Mouse (Mus musculus) hindbrain, embryonic 14.5 days (tissue): ENCODE measurements at regions not wholly inside any gene's neighbourhood (a gene's known extent, or its start where the extent isn't known, plus 50 kb on each side); places are given as distances from the start of the nearest gene placed in this dataset.
A peak's percentile ranks its signal among the peaks of the same experiment; 100 is the strongest.
"Not testable (repeated sequence)": the region's sequence is repeated elsewhere in the genome, so short reads cannot be mapped to it uniquely, and the experiment has no call there.

Source experiments
- ATAC-seq: fragments of 200-750 bp; cut with Nextera tagmentation; 2 replicates; pipeline ENCODE4 v1.8.0; 2017; ENCODE audit warnings: moderate number of reproducible peaks, mild to moderate bottlenecking, moderate TSS enrichment, moderate library complexity; ENCODE audit not compliant: low FRiP score
- DNase-seq: peaks from one replicate; pipeline ENCODE4 v3.0.0-alpha.2; 2015; ENCODE audit warnings: low spot score
- H3K27ac ChIP-seq: fragments of 300-500 bp; sonication (generic); 2 replicates; pipeline ENCODE4 v1.5.1; 2014; ENCODE audit warnings: mild to moderate bottlenecking, moderate library complexity
- H3K27me3 ChIP-seq: fragments of 300-500 bp; sonication (generic); 2 replicates; pipeline ENCODE4 v1.6.1; 2014; ENCODE audit warnings: mild to moderate bottlenecking, low read length, mixed read lengths; ENCODE audit not compliant: control insufficient read depth, insufficient read depth
- H3K36me3 ChIP-seq: fragments of 300-500 bp; sonication (generic); replicated peaks from 2 replicates; pipeline ENCODE4 v1.6.1; 2014; ENCODE audit not compliant: control insufficient read depth, insufficient read depth
- H3K4me1 ChIP-seq: fragments of 300-500 bp; sonication (generic); replicated peaks from 2 replicates; pipeline ENCODE4 v1.6.1; 2014; ENCODE audit warnings: antibody characterized with exemption, low read length, mixed read lengths; ENCODE audit not compliant: control insufficient read depth, insufficient read depth
- H3K4me2 ChIP-seq: fragments of 300-500 bp; sonication (generic); replicated peaks from 2 replicates; pipeline ENCODE4 v1.6.1; 2014; ENCODE audit warnings: mild to moderate bottlenecking, moderate library complexity
- H3K4me3 ChIP-seq: fragments of 300-500 bp; sonication (generic); replicated peaks from 2 replicates; pipeline ENCODE4 v1.5.1; 2014; ENCODE audit warnings: mild to moderate bottlenecking, low read length
- H3K9ac ChIP-seq: fragments of 300-500 bp; sonication (generic); 2 replicates; pipeline ENCODE4 v1.6.1; 2014
- H3K9me3 ChIP-seq: fragments of 300-500 bp; sonication (generic); 2 replicates; pipeline ENCODE4 v1.6.1; 2016; ENCODE audit warnings: low read length; ENCODE audit not compliant: control insufficient read depth
- WGBS: fragments of 180-500 bp; shearing (Covaris S2); extraction: QIAGEN DNeasy Blood & Tissue Kit; methylation state at CpG from one replicate; pipeline ENCODE4 v1.1.7; 2014; 5-methylcytosine and 5-hydroxymethylcytosine counted together

GRCm38 (mm10) chr8:52444366-52444765, 1067.2 kb upstream of the Aga start:
- H3K4me1 ChIP-seq = no peaks in the 10 kb centered on the region
- 89% methylated on average over 3 of the region's 3 CpGs for whole genome bisulfite sequencing
- DNase-seq (no peak), ATAC-seq (no peak)
- H3K9me3 ChIP-seq = no peaks in the 10 kb centered on the region
- H3K4me2 ChIP-seq = no peak overlapping the region
- no peak overlapping the region for H3K9ac ChIP-seq
- no peaks in the 10 kb centered on the region for H3K36me3 ChIP-seq
- H3K27me3 ChIP-seq = no peaks in the 10 kb centered on the region
- H3K27ac ChIP-seq = no peak overlapping the region
- no peak overlapping the region for H3K4me3 ChIP-seq

DNA sequence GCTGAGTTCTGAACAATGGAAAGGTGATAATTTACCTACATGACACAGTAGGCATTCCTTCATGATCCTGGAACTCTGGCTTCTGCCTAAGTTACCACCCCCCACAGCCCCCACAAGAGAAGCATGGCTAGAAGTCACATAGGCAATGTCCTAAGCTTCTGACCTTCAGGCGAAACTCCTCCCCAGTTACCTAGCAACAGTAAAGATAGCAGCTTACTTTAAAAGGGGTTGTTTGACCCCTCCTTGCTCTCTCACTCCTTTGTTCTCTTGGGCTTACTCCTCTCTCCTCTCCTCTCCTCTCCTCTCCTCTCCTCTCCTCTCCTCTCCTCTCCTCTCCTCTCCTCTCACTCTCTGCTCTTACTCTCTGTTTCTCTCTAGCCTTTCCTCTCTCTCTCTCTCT, 1059.8 kb upstream of the Aga start:
- DNase-seq = not testable (repeated sequence)
- 72% methylated on average over 1 of the region's 1 CpGs for WGBS

GRCm38 (mm10) chr8:52455617-52456016, 1055.9 kb upstream of the Aga start:
- no peak for ATAC-seq
- no peaks in the 10 kb centered on the region for H3K4me1 ChIP-seq
- no peaks in the 10 kb centered on the region for H3K36me3 ChIP-seq
- H3K4me2 ChIP-seq = no peak overlapping the region
- no peak overlapping the region for H3K9ac ChIP-seq
- no peak overlapping the region for H3K4me3 ChIP-seq
- DNase-seq = no peak
- H3K27me3 ChIP-seq = no peaks in the 10 kb centered on the region
- no peaks in the 10 kb centered on the region for H3K9me3 ChIP-seq
- 48% methylated on average over 1 of the region's 1 CpGs for WGBS
- no peak overlapping the region for H3K27ac ChIP-seq

More for the DNA sequence above, 1059.8 kb upstream of the Aga start:
- not testable (repeated sequence) for H3K4me2 ChIP-seq, H3K27me3 ChIP-seq, H3K9ac ChIP-seq, H3K9me3 ChIP-seq, H3K4me3 ChIP-seq, H3K27ac ChIP-seq, H3K4me1 ChIP-seq, ATAC-seq, H3K36me3 ChIP-seq

DNA sequence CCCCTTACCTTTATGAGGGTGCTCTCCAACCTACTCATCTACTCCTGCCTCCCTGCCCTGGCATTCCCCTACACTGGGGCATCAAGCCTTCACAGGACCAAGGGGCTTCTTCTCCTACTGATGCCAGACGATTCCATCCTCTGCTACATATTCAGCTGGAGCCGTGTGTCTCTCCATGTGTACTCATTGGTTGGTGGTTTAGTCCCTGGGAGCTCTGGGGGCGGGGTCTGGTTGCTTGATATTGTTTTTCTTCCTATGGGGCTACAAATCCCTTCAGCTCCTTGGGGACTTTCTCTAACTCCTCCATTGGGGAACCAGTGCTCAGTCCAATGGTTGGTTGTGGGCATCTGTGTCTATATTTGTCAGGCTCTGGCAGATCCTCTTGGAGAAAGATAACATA, 1055.3 kb upstream of the Aga start:
- 78% methylated on average over 3 of the region's 3 CpGs for WGBS
- H3K4me2 ChIP-seq = no peak overlapping the region
- H3K9ac ChIP-seq = no peak overlapping the region
- no peaks in the 10 kb centered on the region for H3K27me3 ChIP-seq
- H3K4me1 ChIP-seq = no peaks in the 10 kb centered on the region
- no peaks in the 10 kb centered on the region for H3K36me3 ChIP-seq
- no peak overlapping the region for H3K4me3 ChIP-seq
- DNase-seq (no peak), ATAC-seq (no peak)
- no peak overlapping the region for H3K27ac ChIP-seq
- no peaks in the 10 kb centered on the region for H3K9me3 ChIP-seq

DNA sequence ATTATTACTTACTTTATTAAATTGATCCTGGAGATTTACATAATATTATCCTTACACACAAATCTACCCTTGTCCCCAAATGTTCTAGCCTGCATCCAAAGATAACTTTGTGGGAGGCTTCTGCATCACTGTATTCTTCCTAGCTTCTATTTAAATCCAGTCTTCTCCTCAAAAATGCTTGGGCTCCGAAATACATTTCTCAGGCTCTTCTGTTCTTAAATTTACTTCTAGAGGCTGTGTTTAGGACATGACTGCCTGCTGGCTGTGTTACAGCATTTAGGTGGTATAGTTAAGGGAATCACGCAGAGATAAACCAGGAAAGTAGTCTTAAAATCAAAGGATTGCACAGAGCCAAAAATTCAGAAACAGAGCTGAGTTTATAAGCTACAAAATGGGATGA, 1009.1 kb upstream of the Aga start:
- ATAC-seq (no peak), DNase-seq (no peak)
- 95% methylated on average over 2 of the region's 2 CpGs for WGBS

DNA sequence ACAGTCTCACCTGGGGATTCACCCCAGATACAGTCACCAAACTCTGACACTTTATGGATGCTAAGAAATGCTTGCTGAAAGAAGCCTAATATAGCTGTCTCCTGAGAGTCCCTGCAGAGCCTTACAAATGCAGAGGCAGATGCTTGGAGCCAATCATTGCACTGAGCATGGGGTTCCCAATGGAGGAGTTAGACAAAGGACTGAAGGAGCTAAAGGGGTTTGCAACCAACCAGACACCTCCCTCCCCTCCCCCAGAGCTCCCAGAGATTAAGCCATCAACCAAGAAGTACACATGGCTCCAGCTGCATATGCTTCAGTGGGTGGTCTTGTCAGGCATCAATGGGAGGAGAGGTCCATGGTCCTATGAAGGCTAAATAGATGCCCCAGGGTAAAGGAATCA, 999.7 kb upstream of the Aga start:
- no peaks in the 10 kb centered on the region for H3K9me3 ChIP-seq
- no peaks in the 10 kb centered on the region for H3K4me1 ChIP-seq
- no peak overlapping the region for H3K9ac ChIP-seq
- no peak overlapping the region for H3K4me2 ChIP-seq
- H3K27me3 ChIP-seq = no peaks in the 10 kb centered on the region
- DNase-seq = no peak
- no peaks in the 10 kb centered on the region for H3K36me3 ChIP-seq
- no peak overlapping the region for H3K4me3 ChIP-seq
- no peak overlapping the region for H3K27ac ChIP-seq
- no peak for ATAC-seq

More for the DNA sequence above, 1009.1 kb upstream of the Aga start:
- no peaks in the 10 kb centered on the region for H3K9me3 ChIP-seq
- H3K27me3 ChIP-seq = no peaks in the 10 kb centered on the region
- no peak overlapping the region for H3K4me2 ChIP-seq
- H3K9ac ChIP-seq = no peak overlapping the region
- H3K4me1 ChIP-seq = no peaks in the 10 kb centered on the region
- H3K36me3 ChIP-seq = no peaks in the 10 kb centered on the region
- H3K27ac ChIP-seq = no peak overlapping the region
- H3K4me3 ChIP-seq = no peak overlapping the region

GRCm38 (mm10) chr8:52543364-52543763, 968.2 kb upstream of the Aga start:
- Histone ChIP-seq H3K9me3 (no peaks in the 10 kb centered on the region), H3K4me2 (no peak overlapping the region), H3K4me3 (no peak overlapping the region), H3K36me3 (no peaks in the 10 kb centered on the region), H3K9ac (no peak overlapping the region), H3K27ac (no peak overlapping the region), H3K27me3 (no peaks in the 10 kb centered on the region), H3K4me1 (no peaks in the 10 kb centered on the region)
- WGBS = 94% methylated on average over 3 of the region's 3 CpGs
- no peak for ATAC-seq
- DNase-seq = no peak

GRCm38 (mm10) chr8:52571166-52571832, 940.2 kb upstream of the Aga start:
- no peak overlapping the region for H3K27ac ChIP-seq
- no peak overlapping the region for H3K4me3 ChIP-seq
- no peak for ATAC-seq
- H3K9me3 ChIP-seq = no peaks in the 10 kb centered on the region
- H3K4me1 ChIP-seq = no peaks in the 10 kb centered on the region
- H3K4me2 ChIP-seq = no peak overlapping the region
- peak; percentile 51 for DNase-seq
- WGBS = 73% methylated on average over 6 of the region's 6 CpGs
- no peaks in the 10 kb centered on the region for H3K36me3 ChIP-seq
- H3K27me3 ChIP-seq = no peaks in the 10 kb centered on the region
- no peak overlapping the region for H3K9ac ChIP-seq
